Mouse (Mus musculus) cortical plate, adult 2 months (tissue): ENCODE measurements around the gene Chac2. TPM values are rescaled to one million over a fixed set of nuclear protein-coding genes. Genes with fewer than 3 reads are reported as not detected.
"Not testable (repeated sequence)": the region's sequence is repeated elsewhere in the genome, so short reads cannot be mapped to it uniquely, and the experiment has no call there.

Source experiments
- H3K27ac ChIP-seq: fragments of 200-500 bp; 2 replicates; pipeline ENCODE4 v1.5.1; 2012; ENCODE audit warnings: low read length, control low read depth, inconsistent platforms; ENCODE audit not compliant: insufficient read depth
- H3K4me1 ChIP-seq: fragments of 200-500 bp; 2 replicates; pipeline ENCODE4 v1.6.1; 2011; ENCODE audit warnings: low read length; ENCODE audit not compliant: control insufficient read depth, insufficient read depth
- H3K4me3 ChIP-seq: fragments of 200-500 bp; 2 replicates; pipeline ENCODE4 v1.5.1; 2011; ENCODE audit warnings: mild to moderate bottlenecking, low read length, control low read depth; ENCODE audit not compliant: insufficient read depth
- CTCF ChIP-seq: fragments of 200-500 bp; IDR thresholded peaks from 2 replicates; pipeline ENCODE4 v1.5.1; 2011; ENCODE audit warnings: mild to moderate bottlenecking, control low read depth, low read length; ENCODE audit not compliant: insufficient read depth; ENCODE audit errors: extremely low read depth
- POLR2A ChIP-seq: fragments of 200-500 bp; IDR thresholded peaks from 2 replicates; pipeline ENCODE4 v1.6.1; 2011; ENCODE audit warnings: mild to moderate bottlenecking, low read length, control low read depth; ENCODE audit not compliant: insufficient read depth; ENCODE audit errors: extremely low read depth
- polyA plus RNA-seq: library from polyadenylated mRNA; depleted of rRNA; stranded (reverse); fragments of >200 nt; gene quantifications from 2 replicates; pipeline ENCODE4 v1.2.3, GENCODE M21; 2012; rRNA removed

Chac2 gene
- polyA plus RNA-seq = 10.1 and 10.2 TPM in 2 replicates

DNA sequence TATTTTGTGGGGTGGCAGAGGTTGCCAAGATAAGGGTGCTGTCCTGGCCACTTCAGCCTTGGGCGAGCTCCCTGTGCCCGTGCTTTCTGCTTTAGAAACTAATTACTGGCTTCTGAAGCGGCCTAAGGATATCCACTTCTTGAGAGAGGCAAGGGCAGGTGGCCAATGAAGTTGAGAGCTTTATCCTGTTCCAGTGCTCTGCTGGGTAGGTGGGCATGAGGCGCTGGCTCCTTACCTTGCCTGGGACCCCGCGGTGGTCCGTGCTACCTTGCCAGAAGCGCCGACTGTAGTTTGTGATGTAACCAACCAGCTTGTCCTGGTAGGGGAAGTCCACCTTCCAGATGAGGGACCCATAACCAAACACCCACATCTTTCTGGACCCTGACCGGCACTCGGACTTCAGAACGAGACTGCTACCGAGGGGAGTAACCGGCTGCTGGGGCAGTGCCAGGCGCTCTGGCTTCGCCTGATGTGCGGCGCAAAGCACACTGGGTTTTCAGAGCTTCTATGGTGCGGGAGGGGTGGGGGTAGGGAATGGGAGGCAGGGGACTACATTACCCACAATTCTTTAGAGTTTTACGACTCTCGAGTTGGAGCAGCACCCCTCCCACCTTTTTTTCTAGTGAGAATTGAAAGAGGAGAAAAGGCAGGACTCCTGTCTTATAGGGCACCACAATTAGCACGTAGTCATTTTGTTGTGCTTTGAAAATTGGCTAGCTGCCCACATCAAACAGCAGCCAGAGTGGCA, at the start of gene Chac2:
Chac2 (minus strand) TSS at position 474 of the 748 bp plus-strand sequence.
- TF ChIP-seq CTCF (no peak), POLR2A (peak; percentile 74)
- peak within 1 kb of the TSS; percentile 92 for H3K4me3 ChIP-seq

DNA sequence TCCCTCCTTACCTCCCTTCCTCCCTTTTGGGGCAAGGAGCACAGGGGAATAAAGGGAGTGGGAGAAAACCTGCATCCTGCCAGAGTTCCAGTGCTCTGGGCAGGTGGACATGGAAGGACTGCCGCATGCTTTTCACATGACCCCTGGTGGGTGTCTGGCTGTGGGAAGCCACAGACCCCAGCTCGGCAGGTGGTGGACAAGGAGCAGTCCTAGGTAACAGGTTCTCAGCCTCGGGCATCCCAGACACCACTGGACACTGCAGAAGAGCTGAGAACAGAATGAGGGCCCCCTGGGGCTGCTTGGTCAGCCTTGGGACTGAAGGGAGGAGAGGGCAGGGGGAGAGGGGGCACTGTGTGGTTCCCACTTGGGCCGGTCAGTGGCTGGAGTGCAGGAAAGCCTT, 48.8 kb upstream of the Chac2 start:
- no peak for TF ChIP-seq POLR2A
- no peak for TF ChIP-seq CTCF
- Histone ChIP-seq H3K4me1 (no peaks in the 10 kb centered on the region), H3K27ac (no peak overlapping the region), H3K4me3 (no peak overlapping the region)

More for the DNA sequence above, at the start of gene Chac2:
- Histone ChIP-seq H3K27ac (peak within 1 kb of the TSS; percentile 71), H3K4me1 (peaks cover 2% of the 10 kb centered on the region; the same call in 1 of the 2 replicates)

DNA sequence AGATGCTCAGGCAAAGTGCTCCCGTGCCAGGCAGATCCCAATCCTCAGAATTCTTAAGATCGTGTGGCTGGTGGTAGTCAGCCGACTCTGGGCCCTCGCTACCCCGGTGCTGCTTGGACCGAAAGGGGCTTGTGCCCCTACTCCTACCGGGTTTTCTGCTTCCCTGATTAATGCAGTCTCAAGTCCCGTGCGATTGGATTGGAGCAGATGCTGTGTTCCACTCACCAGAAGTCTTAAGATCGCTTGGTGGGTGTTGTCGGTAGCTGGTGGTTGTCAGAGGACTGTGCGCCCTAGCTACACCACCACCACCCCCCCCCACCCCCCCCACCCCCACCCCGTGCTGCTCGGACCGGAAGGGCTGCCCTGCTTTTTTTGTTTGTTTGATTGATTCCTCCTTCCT, 31.3 kb upstream of the Chac2 start:
- H3K4me3 ChIP-seq, H3K4me1 ChIP-seq, H3K27ac ChIP-seq: not testable (repeated sequence)

DNA sequence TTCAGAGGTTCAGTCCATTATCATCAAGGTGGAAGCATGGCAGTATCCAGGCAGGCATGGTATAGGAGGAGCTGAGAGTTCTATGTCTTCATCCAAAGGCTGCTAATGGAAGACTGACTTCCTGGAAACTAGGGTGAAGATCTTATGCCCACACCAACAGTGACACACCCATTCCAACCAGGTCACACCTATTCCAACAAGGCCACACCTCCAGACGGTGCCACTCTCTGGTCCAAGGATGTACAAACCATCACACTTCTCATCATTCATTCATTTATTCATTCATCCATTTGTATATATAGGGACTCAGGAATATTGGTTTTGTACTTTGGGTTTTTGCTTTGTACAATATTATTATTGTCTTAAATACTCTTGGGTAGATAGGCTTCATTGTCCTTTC, 23.5 kb upstream of the Chac2 start:
- not testable (repeated sequence) for H3K4me1 ChIP-seq, H3K27ac ChIP-seq, H3K4me3 ChIP-seq

DNA sequence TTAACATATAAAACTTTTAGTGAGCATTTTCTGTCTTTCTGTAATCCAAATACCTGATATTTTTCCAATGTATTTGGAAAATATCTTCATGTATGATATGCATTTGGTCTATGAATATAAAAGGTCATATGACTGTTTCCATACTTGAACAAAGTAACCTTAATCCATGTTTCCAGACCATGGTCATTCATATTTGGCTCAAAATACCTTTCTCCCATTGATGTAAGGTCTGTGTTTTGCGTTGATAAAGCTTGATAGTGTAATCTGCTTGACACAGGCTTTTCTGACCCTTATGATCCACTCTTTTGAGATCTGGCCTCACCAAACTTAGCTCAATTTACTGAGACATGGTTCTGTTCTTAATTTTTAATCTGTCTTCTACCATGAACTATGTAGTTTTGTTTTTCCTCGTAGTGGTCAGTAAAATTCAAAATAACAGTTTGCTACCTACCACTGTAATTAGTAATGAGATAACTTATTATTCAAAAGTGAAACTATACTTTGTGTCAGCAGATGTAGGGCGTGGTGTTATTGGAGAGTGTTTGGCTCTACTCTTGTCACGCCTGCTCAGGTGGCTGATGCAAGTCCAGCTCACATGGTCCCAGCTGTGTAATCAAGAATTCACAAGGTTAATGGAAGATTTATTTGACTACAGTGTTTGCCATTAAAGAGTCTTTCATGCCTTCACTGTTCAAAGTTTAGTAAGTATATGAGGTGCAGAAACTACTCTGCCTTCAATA, 15.2 kb upstream of the Chac2 start:
- TF ChIP-seq POLR2A = no peak
- no peak for TF ChIP-seq CTCF

DNA sequence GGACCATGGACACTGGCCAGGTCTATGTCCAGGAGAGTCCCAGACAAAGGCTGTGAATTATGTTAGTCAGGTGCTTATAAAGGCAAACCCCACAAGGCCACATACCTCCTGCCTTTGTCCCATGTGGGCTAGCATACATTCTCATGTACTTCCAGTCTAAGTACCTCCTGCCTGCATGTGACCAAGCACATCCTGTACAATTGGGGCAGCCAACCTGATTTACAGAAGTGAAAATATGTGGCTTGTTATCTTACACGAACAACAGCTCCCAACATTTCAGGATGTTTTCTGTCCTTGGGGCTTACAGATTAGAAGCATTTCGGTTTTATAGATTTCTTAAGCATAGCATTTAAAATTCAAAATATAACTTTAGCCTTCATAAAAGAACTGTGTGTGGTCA, 13.9 kb upstream of the Chac2 start:
- TF ChIP-seq CTCF = no peak
- no peak for TF ChIP-seq POLR2A
- H3K27ac ChIP-seq = no peak overlapping the region

More for the DNA sequence above, 15.2 kb upstream of the Chac2 start:
- no peak overlapping the region for H3K27ac ChIP-seq
- no peak overlapping the region for H3K4me3 ChIP-seq
- no peaks in the 10 kb centered on the region for H3K4me1 ChIP-seq

DNA sequence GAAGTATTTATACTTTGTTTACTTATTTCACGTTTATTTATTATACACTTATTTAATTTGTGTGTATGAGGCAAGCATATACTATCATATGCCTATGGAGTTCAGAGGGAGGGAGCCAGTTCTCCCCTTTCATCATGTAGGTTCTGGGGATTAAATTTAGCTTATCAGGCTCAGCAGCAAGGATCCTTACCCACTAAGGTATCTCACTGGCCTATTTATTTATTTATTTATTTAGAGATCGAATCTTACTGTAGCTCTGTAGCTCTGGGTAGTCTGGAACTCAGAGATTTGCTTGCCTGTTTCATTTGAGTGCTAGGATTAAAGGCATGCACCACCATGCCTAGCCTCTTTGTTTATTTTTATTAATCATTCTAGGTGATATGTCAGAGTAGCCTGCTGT, 12.6 kb upstream of the Chac2 start:
- no peak for TF ChIP-seq POLR2A
- TF ChIP-seq CTCF = no peak
- Histone ChIP-seq H3K27ac (no peak overlapping the region), H3K4me3 (no peak overlapping the region), H3K4me1 (no peaks in the 10 kb centered on the region)

More for the DNA sequence above, 13.9 kb upstream of the Chac2 start:
- Histone ChIP-seq H3K4me1 (no peaks in the 10 kb centered on the region), H3K4me3 (no peak overlapping the region)

DNA sequence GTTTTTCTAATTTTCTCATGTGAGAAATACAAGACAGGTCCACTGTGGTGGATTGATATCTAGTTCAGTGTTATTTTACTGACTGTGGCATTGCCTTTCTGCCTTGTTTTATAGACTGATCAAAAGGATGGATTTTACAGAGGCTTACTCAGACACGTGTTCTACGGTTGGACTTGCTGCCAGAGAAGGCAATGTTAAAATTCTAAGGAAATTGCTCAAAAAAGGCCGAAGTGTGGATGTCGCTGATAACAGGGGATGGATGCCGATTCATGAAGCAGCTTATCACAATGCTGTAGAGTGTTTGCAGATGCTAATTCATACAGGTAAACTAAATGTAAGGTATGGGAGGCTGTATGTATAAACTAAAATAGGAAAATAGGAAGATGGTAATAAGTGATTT, 12.0 kb upstream of the Chac2 start:
- no peak for TF ChIP-seq CTCF
- TF ChIP-seq POLR2A = no peak
- no peak overlapping the region for H3K4me3 ChIP-seq
- H3K27ac ChIP-seq = no peak overlapping the region
- no peaks in the 10 kb centered on the region for H3K4me1 ChIP-seq

DNA sequence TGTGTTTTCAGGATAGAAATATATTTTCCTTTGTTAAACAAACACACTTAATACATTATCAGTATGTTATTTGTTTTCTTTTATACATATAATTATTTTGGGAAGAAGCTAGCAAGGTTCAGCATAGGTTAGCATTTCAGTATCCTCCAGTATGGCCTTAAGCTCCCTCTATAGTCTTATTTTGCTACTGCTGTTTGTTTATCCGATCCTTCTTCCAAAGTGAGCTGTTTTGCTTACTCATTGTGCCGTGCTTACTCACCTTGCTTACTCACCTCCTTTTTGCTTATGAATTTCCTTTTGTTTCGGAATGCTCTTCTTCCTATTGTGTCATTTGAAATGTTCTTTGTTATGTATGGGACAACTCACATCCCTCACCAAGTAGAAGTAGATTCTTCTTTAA, 10.5 kb upstream of the Chac2 start:
- Histone ChIP-seq H3K4me3 (no peak overlapping the region), H3K27ac (no peak overlapping the region), H3K4me1 (no peaks in the 10 kb centered on the region)
- TF ChIP-seq POLR2A = no peak
- no peak for TF ChIP-seq CTCF

DNA sequence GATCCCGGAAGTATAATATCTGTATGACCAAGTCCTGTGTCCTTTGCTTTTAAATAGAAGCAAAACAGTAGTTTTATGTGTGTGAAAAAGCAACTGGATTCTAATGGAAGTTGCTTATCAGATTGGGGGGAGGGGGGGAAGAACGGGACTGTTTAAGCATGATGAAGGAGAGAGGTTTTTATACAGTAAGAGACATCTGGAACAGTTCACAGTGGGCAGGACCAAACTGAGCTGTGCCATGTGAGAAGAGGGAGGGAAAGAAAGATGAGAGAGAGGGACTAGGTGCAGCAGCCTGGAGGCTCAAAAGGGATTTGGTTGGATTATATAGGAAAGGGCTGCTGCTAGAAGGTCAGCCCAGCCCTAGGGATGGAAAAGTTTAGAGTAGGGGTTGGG, 471 bp upstream of the Chac2 start:
- Histone ChIP-seq H3K4me3 (peak overlapping the region; percentile 92), H3K4me1 (peaks cover 2% of the 10 kb centered on the region; the same call in 1 of the 2 replicates), H3K27ac (no peak overlapping the region)
- TF ChIP-seq CTCF = no peak
- TF ChIP-seq POLR2A = no peak
